Mouse (Mus musculus) left cerebral cortex, adult 2 months (tissue): Measurements from ENCODE around the gene Ctu2. TPM values are rescaled to one million over a fixed set of nuclear protein-coding genes. Genes with fewer than 3 reads are reported as not detected.

Experiments
- DNase-seq, 2 experiments: peaks; one replicate each; pipeline ENCODE4 v3.0.0; 2021 to 2022; ENCODE audit warnings: low spot score in 2 of 2, mixed read lengths in 1 of 2; ENCODE audit errors: extremely low spot score in 1 of 2
- H3K27ac ChIP-seq: fragments of 200-600 bp; 2 replicates; pipeline ENCODE4 v1.8.1; 2022
- H3K4me3 ChIP-seq: fragments of 200-600 bp; 2 replicates; pipeline ENCODE4 v1.8.1; 2022
- CTCF ChIP-seq: fragments of 200-600 bp; IDR thresholded peaks from 2 replicates; pipeline ENCODE4 v1.8.1; 2022; ENCODE audit warnings: antibody characterized with exemption, mild to moderate bottlenecking, moderate library complexity
- intact Hi-C: fragments of 180-260 bp; cut with DNase I; formaldehyde crosslinking; loops from one replicate; pipeline ENCODE4 v1.15.1; 2025
- total RNA-seq, 2 experiments: library from RNA; stranded (reverse); gene quantifications; 2 replicates each; pipeline ENCODE4 v1.2.3; 2021

Ctu2 gene
- total RNA-seq, 2 experiments from 2014 or later: 27.0 TPM

DNA sequence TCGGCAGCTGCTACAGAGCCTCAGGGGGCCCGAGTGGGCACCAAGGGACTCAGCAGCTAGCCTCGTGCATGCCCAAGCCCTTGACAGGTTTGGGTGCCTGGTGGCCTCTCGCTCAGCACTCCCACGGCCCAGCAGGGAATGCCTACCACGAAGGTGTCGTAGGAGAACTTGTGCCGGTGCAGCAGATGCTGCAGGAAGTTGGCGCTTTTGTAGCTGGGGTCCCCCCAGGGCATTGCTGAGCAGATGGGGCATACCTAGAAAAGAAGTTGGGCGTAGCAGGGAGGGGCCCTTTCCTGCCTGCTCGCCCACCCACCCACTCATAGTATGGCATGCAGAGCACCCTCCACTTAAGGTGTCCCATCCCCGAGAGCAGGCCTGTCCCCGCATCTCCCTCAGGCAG, 8.1 kb upstream of the Ctu2 start:
- intact Hi-C loops: no loop called here
- DNase-seq: no peak
- no peak overlapping the region for H3K4me3 ChIP-seq
- TF ChIP-seq CTCF: no peak
- peak overlapping the region; percentile 61 for H3K27ac ChIP-seq

DNA sequence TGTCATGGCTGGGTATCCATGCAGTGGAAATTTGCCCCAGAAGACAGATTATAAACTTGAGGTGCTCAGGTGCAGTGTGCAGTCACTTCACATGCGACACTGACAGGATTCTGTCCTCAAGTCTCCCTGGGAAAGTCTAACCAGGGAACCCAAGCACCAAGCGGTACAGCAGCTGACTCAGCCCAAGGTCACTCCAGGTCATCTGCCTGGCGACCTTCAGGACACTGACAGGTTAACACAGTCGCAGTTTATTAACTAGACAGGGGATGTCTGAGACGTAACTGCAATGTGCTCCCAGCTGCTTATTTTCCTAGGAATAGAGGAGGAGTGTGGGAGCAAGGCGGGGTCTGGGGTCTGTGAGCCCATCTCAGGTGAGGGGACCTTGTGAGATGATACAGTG, 6.5 kb upstream of the Ctu2 start:
- TF ChIP-seq CTCF: no peak
- H3K4me3 ChIP-seq: no peak overlapping the region
- DNase-seq: no peak
- no peak overlapping the region for H3K27ac ChIP-seq
- intact Hi-C loops: no loop called here

- Histone ChIP-seq H3K4me3 (no peak overlapping the region), H3K27ac (no peak overlapping the region)
- no peak for TF ChIP-seq CTCF
- no peak for DNase-seq
- intact Hi-C loops: loop anchor here (10.0 kb wide), 1 partner anchor 185 kb away; the partner anchor contains the start of gene Zfpm1
These were observed 6.0 kb upstream of the Ctu2 start for GRCm38 (mm10) chr8:122469965-122470364.

- Histone ChIP-seq H3K27ac (no peak overlapping the region), H3K4me3 (no peak overlapping the region)
- DNase-seq: no peak
- TF ChIP-seq CTCF: no peak
- intact Hi-C loops: loop anchor here (10.0 kb wide), 1 partner anchor 186 kb away; the partner anchor contains the start of gene Zfpm1
These were observed 5.3 kb upstream of the Ctu2 start for GRCm38 (mm10) chr8:122470691-122471090.

GRCm38 (mm10) chr8:122473911-122474421, 2.0 kb upstream of the Ctu2 start:
- intact Hi-C loops: loop anchor here (10.0 kb wide), 1 partner anchor 189 kb away; the partner anchor contains the start of gene Zfpm1
- no peak for DNase-seq
- no peak for TF ChIP-seq CTCF
- Histone ChIP-seq H3K4me3 (peak overlapping the region; percentile 91; the same call in 1 of the 2 replicates), H3K27ac (peak overlapping the region; percentile 15; the same call in 1 of the 2 replicates)

- intact Hi-C loops: loop anchor here (1.0 to 10.0 kb wide), 2 partner anchors 14 to 190 kb away; partner anchors contain the start of gene Zfpm1
- peak in 1 of 2 experiments; percentile 43 for DNase-seq
- no peak for TF ChIP-seq CTCF
- peak overlapping the region; percentile 15; the same call in 1 of the 2 replicates for H3K27ac ChIP-seq
- H3K4me3 ChIP-seq: peak overlapping the region; percentile 91
These were observed 887 bp upstream of the Ctu2 start for GRCm38 (mm10) chr8:122474951-122475560.

DNA sequence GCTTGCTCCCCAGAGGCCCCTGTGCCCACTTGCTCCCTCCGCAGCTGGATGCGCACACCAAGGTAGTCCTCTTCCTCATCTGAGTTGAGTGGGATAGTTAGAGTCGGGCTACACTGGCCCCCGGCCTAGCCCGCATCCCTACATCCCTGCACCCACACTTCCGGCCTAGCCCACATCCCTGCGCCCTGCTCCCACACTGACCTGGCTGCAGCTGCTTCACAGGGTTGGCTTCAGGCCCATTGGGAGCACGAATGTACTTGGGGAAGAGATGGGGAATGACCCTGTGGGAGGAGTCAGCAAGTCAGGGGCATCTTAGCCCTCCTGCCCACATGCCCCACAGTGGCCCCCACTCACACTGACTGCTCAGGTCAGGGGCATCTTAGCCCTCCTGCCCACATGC, 6.5 kb downstream of the Ctu2 start:
- H3K27ac ChIP-seq: no peak overlapping the region
- no peak overlapping the region for H3K4me3 ChIP-seq
- DNase-seq: no peak
- TF ChIP-seq CTCF: no peak
- intact Hi-C loops: no loop called here

DNA sequence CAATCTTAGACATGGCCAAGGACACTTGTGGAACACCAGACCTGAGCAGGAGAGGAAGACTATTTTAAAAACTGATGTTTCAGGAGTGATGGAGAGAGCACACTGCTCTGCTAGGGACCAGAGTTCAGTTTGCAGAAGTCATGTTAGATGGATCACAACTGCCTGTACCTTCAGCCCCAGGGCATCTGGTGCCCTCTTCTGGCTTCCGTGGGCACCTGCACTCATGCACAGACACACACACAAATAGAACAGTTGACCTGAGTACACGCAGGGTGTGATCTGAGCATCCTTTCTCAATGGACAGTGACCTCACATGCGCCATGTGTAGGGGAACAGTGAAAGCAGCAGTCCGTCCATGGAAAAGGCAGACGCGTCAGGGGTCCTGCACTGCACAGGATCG, 7.9 kb downstream of the Ctu2 start:
- intact Hi-C loops: no loop called here

DNA sequence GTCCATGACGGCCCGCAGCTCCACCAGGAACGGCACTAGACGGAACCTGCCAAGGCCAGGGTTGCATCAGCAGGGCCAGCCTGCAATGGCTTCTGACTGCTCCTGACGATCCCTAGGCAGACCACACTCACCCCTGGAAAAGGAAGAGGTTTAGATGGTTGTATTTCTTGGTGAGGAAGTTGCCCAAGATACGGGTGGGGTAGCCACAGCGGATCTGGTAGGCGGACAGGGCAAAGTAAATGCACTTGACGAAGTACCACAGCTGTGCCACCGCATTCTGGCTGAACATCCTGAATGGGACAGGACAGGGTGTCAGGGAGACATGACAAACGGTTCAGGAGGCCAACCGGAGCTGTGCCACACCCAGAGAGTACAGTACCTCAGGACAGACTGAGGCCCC, 8.9 kb downstream of the Ctu2 start:
- Histone ChIP-seq H3K4me3 (no peak overlapping the region), H3K27ac (no peak overlapping the region)
- no peak for DNase-seq
- TF ChIP-seq CTCF: no peak
- intact Hi-C loops: no loop called here

More for the DNA sequence above, 7.9 kb downstream of the Ctu2 start:
- H3K4me3 ChIP-seq: no peak overlapping the region
- DNase-seq: no peak
- H3K27ac ChIP-seq: no peak overlapping the region
- TF ChIP-seq CTCF: peak; percentile 8

- no peak overlapping the region for H3K27ac ChIP-seq
- DNase-seq: no peak
- H3K4me3 ChIP-seq: no peak overlapping the region
- TF ChIP-seq CTCF: no peak
- intact Hi-C loops: no loop called here
These were observed 12.4 kb downstream of the Ctu2 start for GRCm38 (mm10) chr8:122488387-122488786.

DNA sequence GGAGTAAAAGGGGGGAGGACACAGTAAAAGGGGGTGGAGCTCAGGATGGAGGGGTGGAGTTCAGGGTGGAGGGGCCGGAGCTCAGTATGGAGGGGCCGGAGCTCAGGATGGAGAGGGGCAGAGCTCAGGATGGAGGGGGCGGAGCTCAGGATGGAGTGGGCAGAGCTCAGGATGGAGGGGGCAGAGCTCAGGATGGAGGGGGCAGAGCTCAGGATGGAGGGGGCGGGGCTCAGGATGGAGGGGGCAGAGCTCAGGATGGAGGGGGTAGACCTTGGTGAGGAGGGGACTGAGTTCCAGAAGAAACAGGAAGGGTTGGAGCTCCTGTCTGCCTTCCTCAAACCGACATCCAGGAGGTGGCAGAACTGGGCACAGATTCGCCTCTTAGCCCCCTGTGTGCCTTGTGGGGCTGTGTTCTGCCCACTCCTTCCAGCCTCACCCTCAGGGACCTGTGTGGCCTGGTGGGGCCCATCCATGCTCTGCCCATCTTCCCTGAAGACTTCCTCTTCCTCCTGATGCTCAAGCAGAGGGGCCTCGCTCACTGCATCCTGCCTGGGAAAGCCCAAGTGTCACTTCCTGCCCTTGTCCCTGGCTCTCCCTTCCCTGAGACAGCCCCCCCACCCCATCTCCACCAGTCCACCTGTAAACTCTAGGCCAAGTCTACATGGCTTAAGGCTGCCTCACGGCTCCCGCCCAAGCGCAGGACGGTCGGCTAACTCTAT, 21.2 kb downstream of the Ctu2 start:
- intact Hi-C loops: no loop called here
- no peak overlapping the region for H3K4me3 ChIP-seq
- no peak for DNase-seq
- no peak overlapping the region for H3K27ac ChIP-seq
- TF ChIP-seq CTCF: no peak

- Histone ChIP-seq H3K27ac (no peak overlapping the region), H3K4me3 (no peak overlapping the region)
- TF ChIP-seq CTCF: peak; percentile 32
- intact Hi-C loops: no loop called here
- no peak for DNase-seq
These were observed 22.0 kb downstream of the Ctu2 start for GRCm38 (mm10) chr8:122497912-122498311.
